Mouse (Mus musculus) lung, postnatal 0 days (tissue): ENCODE results near the gene Rnps1.
"Not testable (repeated sequence)": the region's sequence is repeated elsewhere in the genome, so short reads cannot be mapped to it uniquely, and the experiment has no call there.

Source experiments
- CTCF ChIP-seq: IDR thresholded peaks from 2 replicates; pipeline ENCODE4 v1.5.1; 2016; ENCODE audit warnings: antibody characterized with exemption, mild to moderate bottlenecking
- EP300 ChIP-seq: IDR thresholded peaks from 2 replicates; pipeline ENCODE4 v1.6.1; 2016; ENCODE audit warnings: antibody characterized with exemption, mild to moderate bottlenecking, control low read depth

GRCm38 (mm10) chr17:24455523-24456206 lies 41.3 kb downstream of the Rnps1 start:
- not testable (repeated sequence) for TF ChIP-seq CTCF, EP300
